In the genomic region with DNA sequence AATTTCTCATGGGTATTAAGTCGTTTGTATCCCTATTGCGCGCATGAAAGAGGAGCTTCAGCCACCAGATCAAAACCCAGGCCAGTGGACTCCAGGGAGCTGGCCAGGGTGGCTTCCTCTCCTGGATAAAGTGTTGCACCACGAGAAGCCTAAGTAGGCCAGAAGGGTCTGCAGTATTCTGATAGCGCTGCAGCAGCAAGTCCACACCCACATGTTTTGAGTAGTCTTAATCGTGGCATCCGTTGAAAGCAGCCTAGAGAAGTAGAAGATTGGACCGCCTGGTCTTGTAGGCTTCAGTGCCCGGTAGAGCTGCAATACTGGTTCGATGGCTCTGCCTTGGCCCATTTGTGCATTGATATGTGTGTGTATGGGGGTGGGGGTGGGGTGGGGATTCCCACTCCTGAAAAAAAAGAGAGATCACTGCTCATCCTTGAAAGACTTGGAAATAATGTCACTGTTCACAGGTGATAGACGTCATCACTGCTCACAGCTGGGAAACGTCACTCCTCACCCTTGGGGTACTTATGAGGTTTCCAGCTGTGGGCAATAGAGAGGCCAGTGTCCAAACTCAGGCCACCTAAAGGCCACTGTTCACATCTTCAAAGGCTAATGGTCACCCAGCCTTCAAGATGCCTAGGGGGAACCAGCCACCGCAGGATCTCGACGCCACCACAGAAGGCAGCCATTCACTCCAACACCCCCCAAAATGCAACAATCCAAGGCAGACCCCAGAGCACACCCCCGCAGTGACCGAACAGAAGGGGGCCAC, we compare ENCODE assay signal across 8 mouse cellular contexts. TPM values are rescaled to one million over a fixed set of nuclear protein-coding genes. Genes with fewer than 3 reads are reported as not detected.
A peak's percentile ranks its signal among the peaks of the same experiment; 100 is the strongest.
DNase-seq lines count a peak whose midpoint lies in the region; ATAC-seq lines count a peak whose summit lies in the region.

A gene (plus strand): TSS at position 556 of the 769 bp plus-strand sequence.

- H3K4me2 ChIP-seq in embryonic facial prominence, embryonic 13.5 days, result peak within 1 kb of the TSS; percentile 90
- peak within 1 kb of the TSS; percentile 92 for H3K4me2 ChIP-seq in heart, embryonic 13.5 days
- peak within 1 kb of the TSS; percentile 94 for H3K4me2 ChIP-seq in neural tube, embryonic 12.5 days (replicated peaks)

- no peaks in the 10 kb centered on the region for H3K36me3 ChIP-seq in megakaryocyte, embryonic 14.5 days (replicated peaks; ENCODE audit: low read length)
- H3K36me3 ChIP-seq in embryonic facial prominence, embryonic 13.5 days, result no peaks in the 10 kb centered on the region
- H3K36me3 ChIP-seq in heart, embryonic 13.5 days, result no peaks in the 10 kb centered on the region
- no peaks in the 10 kb centered on the region for H3K36me3 ChIP-seq in neural tube, embryonic 12.5 days

- peak within 1 kb of the TSS; percentile 87 for H3K9ac ChIP-seq in embryonic facial prominence, embryonic 13.5 days
- H3K9ac ChIP-seq in heart, embryonic 13.5 days, result peak within 1 kb of the TSS; percentile 93
- H3K9ac ChIP-seq in neural tube, embryonic 12.5 days, result peak within 1 kb of the TSS; percentile 62

- H3K4me3 ChIP-seq in megakaryocyte, embryonic 14.5 days (replicated peaks), result peak within 1 kb of the TSS; percentile 91
- H3K4me3 ChIP-seq in embryonic facial prominence, embryonic 13.5 days, result peak within 1 kb of the TSS; percentile 76
- peak within 1 kb of the TSS; percentile 79 for H3K4me3 ChIP-seq in heart, embryonic 13.5 days
- peak within 1 kb of the TSS; percentile 65 for H3K4me3 ChIP-seq in neural tube, embryonic 12.5 days

- 66% methylated on average over 17 of the region's 17 CpGs for WGBS in embryonic facial prominence, embryonic 13.5 days
- WGBS in heart, embryonic 13.5 days, result 44% methylated on average over 17 of the region's 17 CpGs
- WGBS in neural tube, embryonic 12.5 days, result 67% methylated on average over 17 of the region's 17 CpGs

- ATAC-seq in megakaryocyte, adult 5-6 weeks (ENCODE audit: poor library complexity, severe bottlenecking), result no peak
- no peak for ATAC-seq in embryonic facial prominence, embryonic 13.5 days (ENCODE audit: insufficient number of reproducible peaks, insufficient read depth, low FRiP score, low TSS enrichment, low read depth)
- ATAC-seq in heart, embryonic 13.5 days (ENCODE audit: extremely low read depth, insufficient number of reproducible peaks, low FRiP score, low TSS enrichment), result no peak
- ATAC-seq in neural tube, embryonic 12.5 days (ENCODE audit: low FRiP score, low read depth), result peak; percentile 49

- H3K9me3 ChIP-seq in megakaryocyte, embryonic 14.5 days, result peaks cover 20% of the 10 kb centered on the region
- no peaks in the 10 kb centered on the region for H3K9me3 ChIP-seq in embryonic facial prominence, embryonic 13.5 days
- H3K9me3 ChIP-seq in heart, embryonic 13.5 days, result no peaks in the 10 kb centered on the region
- H3K9me3 ChIP-seq in neural tube, embryonic 12.5 days, result no peaks in the 10 kb centered on the region

- no peak for DNase-seq in left cerebral cortex, postnatal 4 days
- no peak for DNase-seq in right cerebral cortex, postnatal 14 days
- no peak for DNase-seq in kidney, postnatal 25 days

- no peak within 1 kb of the TSS; the same call in 1 of the 2 replicates for H3K27ac ChIP-seq in embryonic facial prominence, embryonic 13.5 days
- peak within 1 kb of the TSS; percentile 90 for H3K27ac ChIP-seq in heart, embryonic 13.5 days (replicated peaks)
- no peak within 1 kb of the TSS for H3K27ac ChIP-seq in neural tube, embryonic 12.5 days

- H3K4me1 ChIP-seq in megakaryocyte, embryonic 14.5 days, result peaks cover 23% of the 10 kb centered on the region
- peaks cover 17% of the 10 kb centered on the region for H3K4me1 ChIP-seq in embryonic facial prominence, embryonic 13.5 days
- H3K4me1 ChIP-seq in heart, embryonic 13.5 days, result peaks cover 47% of the 10 kb centered on the region
- 0 out of 2 replicates have a peak, but pooled peaks cover 16% of the 10 kb centered on the region for H3K4me1 ChIP-seq in neural tube, embryonic 12.5 days

- intact Hi-C loops in left cerebral cortex, postnatal 4 days (cut with DNase I), result no loop called here

- peaks cover 90% of the 10 kb centered on the region for H3K27me3 ChIP-seq in megakaryocyte, embryonic 14.5 days (replicated peaks)
- peaks cover 24% of the 10 kb centered on the region for H3K27me3 ChIP-seq in embryonic facial prominence, embryonic 13.5 days
- H3K27me3 ChIP-seq in heart, embryonic 13.5 days (replicated peaks), result peaks cover 6% of the 10 kb centered on the region
- peaks cover 33% of the 10 kb centered on the region for H3K27me3 ChIP-seq in neural tube, embryonic 12.5 days (replicated peaks)

RNA-seq across cellular contexts. Expression of the gene that starts here (rescaled TPM):
- polyA plus RNA-seq in megakaryocyte, embryonic 14.5 days (2012; ENCODE audit: insufficient read depth, low replicate concordance), result 0.46 TPM in 1 of 2 replicates, not detected in the other
- total RNA-seq in megakaryocyte, adult 5-6 weeks (2015), result 0.84 and 1.6 TPM in 2 replicates
- total RNA-seq in megakaryocyte, adult 5-6 weeks (2017), result 0.62 and 3.7 TPM in 2 replicates
- 7.3 and 8.2 TPM in 2 replicates for polyA plus RNA-seq in embryonic facial prominence, embryonic 13.5 days (2015; fragmentation: Nextera tagmentation; extraction: Ambion mirVana)
- 23.2 and 27.2 TPM in 2 replicates for polyA plus RNA-seq in heart, embryonic 13.5 days (2015; fragmentation: Nextera tagmentation; extraction: Ambion mirVana)
- total RNA-seq in left cerebral cortex, postnatal 4 days (2021), result 10 to 100 TPM; 11.8 to 13.0 TPM
- 4.3 and 4.6 TPM in 2 replicates for polyA plus RNA-seq in neural tube, embryonic 12.5 days (2016; fragmentation: Nextera tagmentation; extraction: Ambion mirVana)
